Mouse (Mus musculus) retina, postnatal 1 day (tissue): Measurements from ENCODE around the gene Nudt14.
A peak's percentile ranks its signal among the peaks of the same experiment; 100 is the strongest.

Experiments
- DNase-seq: peaks from one replicate; pipeline ENCODE4 v3.0.0-alpha.2; 2012

Nudt14 gene

GRCm38 (mm10) chr12:112950040-112950760 lies 8.3 kb upstream of the Nudt14 start:
- DNase-seq = peak; percentile 95

- no peak for DNase-seq
Observed at GRCm38 (mm10) chr12:112947307-112947706, 5.4 kb upstream of the Nudt14 start.

- no peak for DNase-seq
Observed at GRCm38 (mm10) chr12:112943669-112944068, 1.7 kb upstream of the Nudt14 start.

- DNase-seq = no peak
Observed at GRCm38 (mm10) chr12:112941156-112941775, 658 bp downstream of the Nudt14 start.

GRCm38 (mm10) chr12:112940710-112941109 lies 1.2 kb downstream of the Nudt14 start:
- no peak for DNase-seq

GRCm38 (mm10) chr12:112940238-112940637 lies 1.7 kb downstream of the Nudt14 start:
- no peak for DNase-seq

- DNase-seq = peak; percentile 84
Observed at GRCm38 (mm10) chr12:112938873-112939565, 2.9 kb downstream of the Nudt14 start.

GRCm38 (mm10) chr12:112938366-112938765 lies 3.6 kb downstream of the Nudt14 start:
- no peak for DNase-seq

GRCm38 (mm10) chr12:112937906-112938305 lies 4.0 kb downstream of the Nudt14 start:
- DNase-seq = peak; percentile 78

GRCm38 (mm10) chr12:112932647-112933046 lies 9.3 kb downstream of the Nudt14 start:
- no peak for DNase-seq

GRCm38 (mm10) chr12:112929562-112930352 lies 12.2 kb downstream of the Nudt14 start, which contains the start of gene Jag2:
Gene Jag2 (minus strand): TSS chr12:112929776.
- peak; percentile 72 for DNase-seq

- peak; percentile 77 for DNase-seq
Observed at GRCm38 (mm10) chr12:112928401-112929241, 13.3 kb downstream of the Nudt14 start.

GRCm38 (mm10) chr12:112927265-112927664 lies 14.7 kb downstream of the Nudt14 start:
- DNase-seq = no peak

- DNase-seq = no peak
Observed at GRCm38 (mm10) chr12:112925950-112926349, 16.0 kb downstream of the Nudt14 start.

- DNase-seq = peak; percentile 65
Observed at GRCm38 (mm10) chr12:112922541-112922940, 19.4 kb downstream of the Nudt14 start.

- no peak for DNase-seq
Observed at GRCm38 (mm10) chr12:112921518-112921917, 20.4 kb downstream of the Nudt14 start.

GRCm38 (mm10) chr12:112917906-112918305 lies 24.0 kb downstream of the Nudt14 start:
- no peak for DNase-seq

GRCm38 (mm10) chr12:112917486-112917885 lies 24.4 kb downstream of the Nudt14 start:
- no peak for DNase-seq

GRCm38 (mm10) chr12:112916698-112917400 lies 25.1 kb downstream of the Nudt14 start:
- no peak for DNase-seq

- DNase-seq = no peak
Observed at GRCm38 (mm10) chr12:112915587-112915986, 26.3 kb downstream of the Nudt14 start.

- no peak for DNase-seq
Observed at GRCm38 (mm10) chr12:112914527-112914926, 27.4 kb downstream of the Nudt14 start.
